Mouse (Mus musculus) neutrophil, adult 65 days (primary cell): Measurements from ENCODE around the gene Gm8356. TPM values are rescaled to one million over a fixed set of nuclear protein-coding genes. Genes with fewer than 3 reads are reported as not detected.

ENCODE experiments used
- total RNA-seq: library from RNA; stranded (reverse); gene quantifications from 2 replicates; pipeline ENCODE4 v1.2.4, GENCODE M21; 2023

Gene Gm8356
- not detected in 2 replicates for total RNA-seq

DNA sequence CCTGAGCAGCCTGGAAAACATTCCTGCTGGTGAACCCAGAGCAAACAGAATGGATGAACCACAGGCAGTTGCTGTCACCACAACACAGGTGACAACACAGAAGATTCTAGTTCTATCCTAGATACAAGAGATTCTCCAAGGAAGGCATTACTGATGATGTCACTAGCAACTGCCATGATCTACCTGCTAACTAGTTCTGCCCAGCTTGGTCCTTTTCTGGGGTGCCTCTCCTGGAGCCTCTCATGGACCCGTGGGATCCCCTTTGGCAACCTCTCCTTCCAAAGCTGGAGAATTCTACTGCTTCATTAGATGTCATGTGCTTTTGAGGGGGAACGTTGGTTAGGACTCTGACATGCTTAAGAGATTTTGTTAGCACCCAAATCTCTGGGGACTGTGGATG lies at the start of gene Gm8356:
TSS of gene Gm8356 (minus strand) at position 101 of the 400 bp plus-strand sequence.

Other genes with a start within 250 kb of the Gm8356 start
- not detected in 2 replicates for gene Gm21103, start 232.4 kb downstream of the Gm8356 start, total RNA-seq
- gene Gm3618, start 193.6 kb downstream of the Gm8356 start, total RNA-seq = not detected in 2 replicates
- not detected in 2 replicates for gene Gm16440, start 147.0 kb downstream of the Gm8356 start, total RNA-seq
- not detected in 2 replicates for gene Gm3591, start 124.8 kb downstream of the Gm8356 start, total RNA-seq
- gene Gm3594, start 92.7 kb downstream of the Gm8356 start, total RNA-seq = not detected in 2 replicates
- not detected in 2 replicates for gene Gm3629, start 53.3 kb upstream of the Gm8356 start, total RNA-seq
- gene Gm3460, start 85.1 kb upstream of the Gm8356 start, total RNA-seq = not detected in 2 replicates
- gene Gm10251, start 146.9 kb upstream of the Gm8356 start, total RNA-seq = not detected in 2 replicates
- not detected in 2 replicates for gene Gm8050, start 183.0 kb upstream of the Gm8356 start, total RNA-seq
- gene Gm3636, start 205.0 kb upstream of the Gm8356 start, total RNA-seq = not detected in 2 replicates
- gene Gm8362, start 237.1 kb upstream of the Gm8356 start, total RNA-seq = not detected in 2 replicates